Mouse (Mus musculus): ENCODE data around the gene Rpsa.

The Rpsa gene

DNA sequence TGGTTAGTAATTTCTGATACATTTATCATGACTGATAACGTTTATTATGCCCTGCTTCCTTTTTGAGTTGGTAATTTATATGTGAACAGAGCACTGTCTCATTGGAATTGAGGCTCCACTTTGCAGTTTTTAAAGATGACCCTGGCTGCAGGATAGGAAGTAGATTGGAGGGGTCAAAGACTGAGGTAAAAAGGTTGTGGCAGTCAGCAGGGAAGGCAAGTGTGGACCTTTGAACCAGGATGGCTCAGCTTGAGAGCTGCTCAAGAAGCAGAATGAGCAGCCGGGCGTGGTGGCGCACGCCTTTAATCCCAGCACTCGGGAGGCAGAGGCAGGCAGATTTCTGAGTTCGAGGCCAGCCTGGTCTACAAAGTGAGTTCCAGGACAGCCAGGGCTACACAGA, 14.0 kb upstream of the Rpsa start:
- DNase-seq (ENCODE audit: low spot score), result no peak

- no peak for DNase-seq (ENCODE audit: low spot score)
Observed at GRCm38 (mm10) chr9:120114051-120114788, 13.3 kb upstream of the Rpsa start.

GRCm38 (mm10) chr9:120114789-120115151, 12.7 kb upstream of the Rpsa start:
- DNase-seq (ENCODE audit: low spot score), result peak; percentile 72

GRCm38 (mm10) chr9:120115580-120115979, 11.9 kb upstream of the Rpsa start:
- DNase-seq (ENCODE audit: low spot score), result peak; percentile 91

DNA sequence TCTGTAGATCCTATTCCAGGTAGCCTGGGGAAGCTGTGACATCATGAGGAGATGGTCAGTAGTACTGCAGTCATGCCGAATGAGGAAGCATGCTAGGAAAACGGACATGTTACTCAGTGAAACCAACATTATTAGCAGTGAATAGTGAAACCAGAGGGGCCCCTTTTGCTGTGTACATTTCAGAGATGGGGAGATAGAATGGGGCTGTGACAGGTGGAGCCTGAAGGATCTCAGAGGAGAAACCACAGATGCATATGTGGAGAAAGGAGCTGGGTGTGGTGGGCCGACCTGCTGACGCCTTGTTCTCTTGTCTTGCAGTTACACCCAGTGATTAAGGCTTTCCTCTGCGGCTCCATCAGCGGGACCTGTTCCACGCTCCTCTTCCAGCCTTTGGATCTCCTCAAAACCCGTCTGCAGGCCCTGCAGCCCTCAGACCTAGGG, 11.3 kb upstream of the Rpsa start:
- DNase-seq (ENCODE audit: low spot score), result peak; percentile 79

DNA sequence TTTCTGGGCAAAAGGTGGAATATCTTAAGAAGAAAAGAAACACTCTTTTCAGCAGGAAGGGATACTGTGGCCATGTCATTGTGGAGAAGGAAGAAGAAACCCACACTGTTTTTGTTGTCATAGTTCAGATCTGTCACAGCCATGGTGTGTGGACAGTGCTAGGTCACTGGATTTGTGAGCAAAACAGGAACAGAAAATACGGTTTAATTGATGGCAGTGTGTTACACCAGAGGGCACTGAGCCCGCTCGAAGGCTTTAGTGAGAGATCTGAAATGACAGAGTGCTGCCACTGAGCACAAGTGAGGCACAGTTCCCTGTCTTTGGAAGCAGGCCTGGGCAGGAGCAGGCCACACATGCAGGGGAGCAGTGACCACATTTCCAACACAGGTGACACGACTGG, 9.3 kb upstream of the Rpsa start:
- DNase-seq (ENCODE audit: low spot score), result no peak

- DNase-seq (ENCODE audit: low spot score), result no peak
Observed at GRCm38 (mm10) chr9:120120503-120120902, 7.0 kb upstream of the Rpsa start.

- no peak for DNase-seq (ENCODE audit: low spot score)
Observed at GRCm38 (mm10) chr9:120126868-120127267, 621 bp upstream of the Rpsa start.

DNA sequence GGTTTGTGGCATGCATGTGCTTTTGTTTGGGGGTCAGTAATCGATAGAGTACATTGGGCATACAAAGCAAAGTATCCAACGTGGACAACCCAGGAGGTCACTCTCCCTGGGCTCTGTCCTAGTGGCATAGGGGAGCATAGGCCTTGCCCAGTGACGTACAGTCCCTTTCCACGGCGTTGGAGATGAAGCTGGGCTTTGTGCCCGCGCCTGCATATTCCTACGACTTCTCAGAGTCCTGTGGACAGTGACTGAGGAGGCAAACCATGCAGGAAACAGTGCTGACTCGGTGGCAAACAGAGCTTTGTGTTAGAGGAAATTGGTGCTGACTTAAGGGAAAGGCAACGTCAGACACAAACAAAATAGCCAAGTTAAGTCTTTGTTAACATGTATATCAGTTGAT, 1.8 kb downstream of the Rpsa start:
- no peak for DNase-seq (ENCODE audit: low spot score)

DNA sequence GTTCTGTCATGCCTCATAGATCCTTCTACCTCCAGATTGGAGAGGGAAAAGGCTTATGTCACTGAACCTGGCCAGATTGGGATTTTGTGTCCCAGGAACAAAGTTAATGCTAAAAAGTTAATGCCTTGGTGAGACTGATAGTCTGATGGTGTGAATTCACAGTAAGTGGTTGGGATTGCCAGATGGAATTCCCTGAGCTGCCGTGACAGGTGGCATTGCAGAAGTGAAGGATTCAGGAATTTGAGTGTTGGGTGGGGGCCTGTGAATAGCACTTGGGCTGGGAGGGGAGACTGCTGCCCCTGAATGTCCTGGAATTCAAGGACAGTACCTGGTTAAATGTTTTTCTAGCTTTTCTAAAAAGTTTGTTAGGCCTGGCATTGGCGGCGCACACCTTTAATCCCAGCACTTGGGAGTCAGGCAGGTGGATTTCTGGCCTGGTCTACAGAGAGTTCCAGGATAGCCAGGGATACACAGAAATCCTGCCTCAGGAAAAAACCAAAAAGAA, 4.3 kb downstream of the Rpsa start:
- DNase-seq (ENCODE audit: low spot score), result no peak

DNA sequence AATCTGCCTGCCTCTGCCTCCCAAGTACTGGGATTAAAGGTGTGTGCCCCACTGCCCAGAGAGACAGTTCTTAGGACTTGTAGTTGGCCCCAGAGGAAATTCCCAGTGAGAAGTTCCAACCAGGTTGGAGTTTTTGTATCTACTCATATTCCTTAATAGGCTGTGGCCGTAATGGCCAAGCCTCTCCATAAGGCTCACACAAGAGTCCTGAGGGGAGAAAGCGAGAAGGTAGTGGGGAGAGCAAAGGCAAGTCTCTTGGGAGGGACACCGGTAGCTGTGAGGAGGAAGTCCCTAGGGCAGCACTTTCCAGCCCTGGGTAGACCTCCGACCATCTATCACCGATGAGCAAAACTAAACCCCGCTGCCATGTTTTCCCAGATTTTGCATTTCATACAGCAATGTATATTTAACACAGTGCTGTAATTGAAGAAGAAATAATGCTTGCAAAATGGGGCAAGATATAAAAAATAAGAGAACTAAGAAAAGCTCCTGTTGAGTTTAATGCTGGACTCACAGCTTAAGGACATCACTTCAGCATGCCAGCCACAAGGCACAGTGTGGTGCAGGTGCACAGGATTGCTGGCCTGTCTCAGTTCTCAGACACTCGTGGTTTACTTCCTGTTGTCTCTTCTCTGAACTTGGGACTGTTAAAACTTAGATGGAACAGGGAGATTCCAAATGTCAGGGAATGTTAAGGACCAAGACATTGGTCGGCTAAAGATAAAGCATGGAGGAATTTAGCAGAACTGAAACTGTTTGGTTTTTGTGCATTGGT, 5.7 kb downstream of the Rpsa start:
- DNase-seq (ENCODE audit: low spot score), result no peak

DNA sequence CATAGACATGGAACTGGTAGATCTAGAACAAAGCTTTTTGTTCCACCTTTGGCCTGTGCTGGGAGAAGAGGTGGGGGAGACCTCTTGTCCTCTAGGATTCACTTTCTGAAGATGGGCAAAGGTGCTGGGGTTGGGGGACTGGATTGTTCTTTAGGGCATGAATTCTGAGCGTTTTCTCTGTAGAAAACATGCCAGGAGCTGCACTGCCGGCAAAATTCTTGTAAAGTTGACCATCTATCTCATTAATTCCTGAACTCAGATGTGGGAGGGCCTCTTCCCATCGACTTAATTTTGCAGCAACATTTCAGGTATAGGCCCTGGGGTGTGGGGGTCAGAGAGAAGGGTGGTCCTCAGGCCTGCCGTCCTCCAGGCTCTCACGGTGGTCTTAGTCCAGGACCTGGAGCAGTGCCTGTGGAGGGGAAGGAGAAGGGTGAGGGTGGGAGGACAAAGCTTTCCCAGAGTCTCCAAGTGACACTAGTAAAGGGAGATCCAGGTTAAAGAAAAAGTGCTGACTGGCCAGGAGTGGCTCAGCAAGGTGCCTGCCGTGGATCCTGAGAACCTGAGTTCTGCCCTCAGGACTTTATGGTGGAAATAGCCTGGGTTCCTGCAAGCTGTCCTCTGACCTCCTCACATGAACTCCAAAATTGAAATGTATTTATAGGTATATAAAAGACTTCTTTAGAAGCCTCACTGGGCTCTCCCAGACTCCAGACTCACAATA, 6.4 kb downstream of the Rpsa start:
- DNase-seq (ENCODE audit: low spot score), result no peak

DNA sequence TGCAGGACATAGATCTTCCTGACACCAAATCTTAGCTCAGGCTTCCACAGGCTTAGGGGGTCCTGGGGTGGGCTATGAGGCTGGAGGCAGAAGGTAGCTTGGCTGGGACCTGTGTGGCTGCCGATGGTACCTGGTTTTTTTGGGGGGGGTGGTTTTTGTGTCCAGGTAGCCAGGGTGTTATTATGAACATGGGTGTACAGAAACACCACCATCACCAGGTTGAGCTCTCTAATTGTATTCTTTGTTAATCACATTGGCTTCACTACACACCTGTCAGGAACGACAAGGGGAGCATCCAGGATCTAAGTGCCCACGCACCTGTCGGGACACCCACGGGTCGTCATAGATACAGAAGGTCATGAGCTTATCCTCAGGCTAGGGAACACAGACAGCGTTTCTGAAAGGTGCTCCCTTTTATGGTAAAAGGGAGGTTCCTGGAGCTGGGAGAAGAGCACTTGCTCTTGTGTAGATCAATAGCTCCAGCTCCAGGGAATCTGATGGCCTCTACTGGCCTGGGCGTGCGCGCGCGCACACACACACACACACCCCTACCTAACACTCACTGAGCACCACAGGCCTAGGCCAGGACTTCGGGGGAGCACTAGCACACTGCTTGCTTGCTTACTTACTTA, 7.2 kb downstream of the Rpsa start:
- DNase-seq (ENCODE audit: low spot score), result no peak

DNA sequence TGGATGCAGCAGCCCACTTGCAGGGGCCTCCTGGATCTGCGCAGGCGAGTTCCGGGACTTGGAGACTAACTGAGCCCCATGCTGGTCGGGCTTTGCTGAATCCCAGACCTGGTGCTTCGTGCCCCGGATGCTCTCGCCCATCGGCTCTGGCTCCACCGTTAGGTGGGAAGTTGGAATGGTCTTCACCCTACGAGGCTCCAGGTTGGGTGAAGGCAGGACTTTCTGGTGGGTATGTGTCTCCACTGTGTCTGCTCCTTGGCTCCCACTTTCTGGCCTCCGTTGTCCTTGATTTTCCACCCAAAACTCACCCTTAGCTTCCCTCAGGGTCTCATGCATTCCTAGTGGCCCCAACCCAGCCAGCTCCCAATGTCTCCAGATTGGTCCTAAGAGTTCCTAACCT, 8.0 kb downstream of the Rpsa start:
- no peak for DNase-seq (ENCODE audit: low spot score)

- DNase-seq (ENCODE audit: low spot score), result peak; percentile 66
Observed at GRCm38 (mm10) chr9:120140652-120141051, 13.2 kb downstream of the Rpsa start.

DNA sequence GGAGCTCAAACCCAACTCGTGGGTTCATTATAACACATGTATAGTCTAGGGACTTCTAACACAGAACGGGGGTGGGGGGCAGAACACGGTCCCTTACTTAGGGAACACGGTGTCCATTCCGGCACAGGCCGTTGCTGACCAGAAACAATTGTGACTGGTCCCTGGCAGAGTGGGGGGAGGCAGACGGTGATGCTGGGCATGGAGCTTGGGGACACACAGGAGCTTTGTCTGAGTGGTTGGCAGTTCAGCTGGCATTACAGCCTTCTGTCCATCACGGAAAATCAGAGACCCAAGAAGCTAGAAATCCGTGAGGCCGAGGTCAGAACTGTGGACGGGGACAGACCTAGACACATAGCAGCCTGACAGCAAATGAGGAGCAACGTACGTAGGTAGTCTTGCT, 17.0 kb downstream of the Rpsa start:
- no peak for DNase-seq (ENCODE audit: low spot score)

DNA sequence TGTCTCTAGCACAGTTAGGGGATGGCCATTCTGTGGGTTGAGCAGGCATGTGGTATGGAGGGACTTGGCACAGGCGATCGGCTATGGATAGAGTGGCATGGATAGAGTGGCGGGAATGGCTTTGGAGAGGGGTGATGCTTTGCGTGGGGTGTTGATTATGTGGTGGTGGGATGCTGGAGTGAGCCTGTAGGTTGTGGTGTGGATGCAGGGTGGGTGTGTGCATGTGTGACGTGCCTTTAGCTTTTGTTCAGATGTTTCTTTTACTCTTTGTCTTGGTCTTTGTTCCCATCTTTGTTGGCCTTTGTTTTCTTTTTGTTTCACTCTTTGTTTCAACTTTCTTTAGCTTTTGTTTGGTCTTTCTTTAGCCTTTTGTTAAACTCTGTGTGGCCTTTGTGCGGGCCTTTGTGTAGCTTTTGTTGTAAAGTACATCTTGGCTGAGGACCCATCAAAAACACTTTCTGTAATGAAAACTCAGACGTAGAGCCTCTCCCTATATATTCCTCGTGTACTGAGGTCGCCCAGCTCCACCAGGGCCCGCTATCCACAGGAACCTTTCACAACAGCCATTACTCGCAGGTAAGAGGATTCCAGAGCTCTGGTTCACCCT, 21.8 kb downstream of the Rpsa start, which contains the start of gene Mobp:
Mobp (plus strand) TSS at position 486 of the 607 bp plus-strand sequence.
- no peak for DNase-seq (ENCODE audit: low spot score)

DNA sequence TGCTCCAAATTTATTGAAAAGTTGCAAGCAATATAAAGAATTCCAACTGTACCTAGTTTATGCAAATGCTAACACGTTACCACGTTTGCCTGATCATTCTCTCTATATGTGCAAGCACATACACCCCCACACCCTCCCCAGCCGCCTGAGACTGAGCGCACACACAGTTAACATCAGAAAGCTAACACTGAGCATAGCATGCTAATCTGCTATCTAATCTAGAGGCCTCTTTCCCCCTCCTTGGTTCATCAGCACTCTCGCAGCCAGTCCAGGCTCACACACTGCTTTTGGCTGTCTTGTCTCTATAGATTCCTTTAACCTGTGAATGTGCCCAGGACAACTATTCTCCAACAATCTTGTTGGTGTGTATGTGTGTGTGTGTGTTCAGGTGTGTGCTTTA, 23.7 kb downstream of the Rpsa start:
- DNase-seq (ENCODE audit: low spot score), result no peak

DNA sequence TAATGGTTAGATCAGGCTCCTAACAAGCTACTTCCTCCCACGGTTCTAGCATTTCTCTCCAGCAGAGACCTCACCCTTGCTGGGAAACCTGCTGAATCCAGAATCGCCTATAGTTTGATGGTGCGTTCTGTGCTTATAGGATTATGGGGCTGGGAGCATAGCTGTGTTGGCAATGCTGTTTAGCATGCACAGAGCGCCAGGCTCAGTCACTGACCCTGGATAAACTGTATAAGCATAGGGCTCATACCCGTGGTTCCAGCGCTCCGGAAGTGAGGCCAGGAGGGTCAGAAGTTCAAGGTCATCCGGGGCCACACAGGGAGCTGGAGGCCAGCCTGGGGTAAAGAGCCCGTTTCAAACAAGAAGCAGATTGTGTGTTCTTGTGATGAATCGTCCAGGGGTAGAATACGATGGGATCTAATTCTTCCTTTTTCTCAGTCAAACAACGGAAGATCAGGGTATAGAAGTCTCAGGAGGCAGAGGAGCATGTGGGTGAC, 24.5 kb downstream of the Rpsa start:
- no peak for DNase-seq (ENCODE audit: low spot score)

DNA sequence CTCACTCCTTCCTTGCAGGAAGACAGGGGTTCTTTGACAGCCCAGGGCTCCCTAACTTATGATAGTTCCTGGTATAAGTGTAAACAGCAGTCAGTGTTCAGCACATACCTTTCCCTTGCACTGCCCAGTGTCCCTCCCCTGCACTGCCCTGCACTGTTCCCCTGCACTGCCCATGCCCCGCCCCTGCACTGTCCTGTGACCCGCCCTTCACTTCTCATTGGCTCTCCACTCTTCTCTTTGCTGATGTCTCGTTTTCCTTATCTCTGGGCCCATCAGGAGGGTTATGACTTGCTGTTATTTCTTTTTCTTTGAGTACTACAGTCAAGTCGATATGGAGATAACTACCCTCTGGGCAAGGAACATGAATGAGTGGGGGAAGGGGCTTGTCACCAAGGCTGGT, 30.6 kb downstream of the Rpsa start:
- no peak for DNase-seq (ENCODE audit: low spot score)

GRCm38 (mm10) chr9:120163862-120164261, 36.4 kb downstream of the Rpsa start:
- DNase-seq (ENCODE audit: low spot score), result no peak

DNA sequence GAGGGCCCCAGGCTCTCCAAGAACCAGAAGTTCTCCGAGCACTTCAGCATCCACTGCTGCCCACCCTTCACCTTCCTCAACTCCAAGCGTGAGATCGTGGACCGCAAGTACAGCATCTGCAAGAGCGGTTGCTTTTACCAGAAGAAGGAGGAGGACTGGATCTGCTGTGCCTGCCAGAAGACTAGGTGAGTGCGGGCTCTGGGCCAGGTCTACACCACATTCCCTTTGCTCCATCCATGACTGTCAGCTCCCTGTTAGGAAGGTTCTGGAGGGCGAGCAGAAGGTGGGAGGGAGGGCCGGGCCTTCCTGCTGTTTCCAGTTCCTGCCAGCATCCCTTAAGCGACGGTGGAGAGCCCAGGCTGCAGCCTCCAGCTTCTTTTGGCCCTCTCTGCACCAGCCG, 40.3 kb downstream of the Rpsa start:
- DNase-seq (ENCODE audit: low spot score), result no peak

Measured in c-Kit-positive CD71-positive TER-119-positive erythroid progenitor cells, embryonic 14.5 days (primary cell).